Mouse (Mus musculus) ES-E14 (cell line): ENCODE data around the gene 1700013G24Rik.

Source experiments
- CHD2 ChIP-seq: IDR thresholded peaks from 2 replicates; pipeline ENCODE4 v1.6.1; 2014; ENCODE audit warnings: mild to moderate bottlenecking, low read depth, low read length, inconsistent platforms
- HCFC1 ChIP-seq: IDR thresholded peaks from 2 replicates; pipeline ENCODE4 v1.6.1; 2012; ENCODE audit warnings: low read length, inconsistent platforms, borderline replicate concordance; ENCODE audit not compliant: insufficient read depth
- MAFK ChIP-seq: IDR thresholded peaks from 2 replicates; pipeline ENCODE4 v1.6.1; 2014; ENCODE audit warnings: mild to moderate bottlenecking, low read depth, low read length, inconsistent platforms; ENCODE audit not compliant: insufficient read depth
- ZNF384 ChIP-seq: IDR thresholded peaks from 2 replicates; pipeline ENCODE4 v1.6.1; 2012; ENCODE audit warnings: low read depth, low read length, inconsistent platforms

- TF ChIP-seq HCFC1 (no peak), ZNF384 (no peak), MAFK (no peak), CHD2 (no peak)
Measured at GRCm38 (mm10) chr4:137483871-137484270, 30.8 kb downstream of the 1700013G24Rik start.
